ENCODE assay signal across 8 mouse cellular contexts in the genomic region with DNA sequence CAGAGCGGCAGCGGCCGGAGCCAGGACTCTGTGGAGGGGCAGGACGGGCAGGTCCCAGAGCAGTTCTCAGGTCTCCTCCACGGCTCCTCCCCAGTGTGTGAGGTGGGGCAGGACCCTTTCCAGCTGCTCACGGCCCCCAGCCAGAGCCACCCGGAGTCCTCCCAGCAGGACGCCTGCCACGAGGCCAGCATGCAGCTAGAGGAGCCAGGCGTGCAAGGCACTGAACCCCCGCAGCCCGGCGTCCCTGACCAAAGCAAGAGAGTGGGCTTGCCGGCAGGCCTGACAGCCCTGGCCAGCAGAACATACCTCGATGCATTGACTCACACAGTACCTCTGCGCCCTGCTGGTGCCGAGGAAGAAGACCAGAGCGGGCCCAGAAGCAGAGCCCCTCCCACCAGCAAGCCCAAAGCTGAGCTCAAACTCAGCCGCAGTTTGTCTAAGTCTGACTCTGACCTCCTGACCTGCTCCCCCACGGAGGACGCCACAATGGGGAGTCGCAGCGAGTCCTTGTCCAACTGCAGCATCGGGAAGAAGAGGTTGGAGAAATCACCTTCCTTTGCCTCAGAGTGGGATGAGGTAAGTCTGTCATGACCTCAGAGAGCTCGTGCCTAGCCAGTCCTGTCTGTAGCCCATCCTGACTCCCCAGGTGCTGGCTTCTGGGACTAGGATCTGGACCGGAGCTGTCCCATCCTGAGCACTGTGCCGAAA.
DNase-seq lines count a peak whose midpoint lies in the region; ATAC-seq and TF ChIP-seq lines count a peak whose summit lies in the region.

No protein-coding gene starts in this region.

- peak overlapping the region; percentile 33 for H3K4me2 ChIP-seq in forebrain, embryonic 16.5 days (ENCODE audit: low read length)
- peak overlapping the region; percentile 38 for H3K4me2 ChIP-seq in hindbrain, embryonic 12.5 days (replicated peaks)
- H3K4me2 ChIP-seq in liver, postnatal 0 days (ENCODE audit: low read depth, low read length) = peak overlapping the region; percentile 70
- H3K4me2 ChIP-seq in neural tube, embryonic 13.5 days = peak overlapping the region; percentile 33

- H3K4me3 ChIP-seq in kidney, adult 2 months (ENCODE audit: insufficient read depth, low read depth, low read length) = peak overlapping the region; percentile 48
- no peak overlapping the region for H3K4me3 ChIP-seq in forebrain, embryonic 16.5 days (replicated peaks; ENCODE audit: low read length)
- peak overlapping the region; percentile 8; the same call in 1 of the 2 replicates for H3K4me3 ChIP-seq in hindbrain, embryonic 12.5 days
- H3K4me3 ChIP-seq in liver, postnatal 0 days (ENCODE audit: low read depth, low read length) = peak overlapping the region; percentile 40
- peak overlapping the region; percentile 19 for H3K4me3 ChIP-seq in neural tube, embryonic 13.5 days

- H3K4me1 ChIP-seq in kidney, adult 2 months (ENCODE audit: control insufficient read depth, insufficient read depth, low read length) = peaks cover 32% of the 10 kb centered on the region
- peaks cover 45% of the 10 kb centered on the region for H3K4me1 ChIP-seq in forebrain, embryonic 16.5 days (replicated peaks; ENCODE audit: control insufficient read depth, insufficient read depth, low read length)
- H3K4me1 ChIP-seq in hindbrain, embryonic 12.5 days = peaks cover 57% of the 10 kb centered on the region
- peaks cover 57% of the 10 kb centered on the region for H3K4me1 ChIP-seq in liver, postnatal 0 days (ENCODE audit: insufficient read depth)
- peaks cover 65% of the 10 kb centered on the region for H3K4me1 ChIP-seq in neural tube, embryonic 13.5 days (replicated peaks)

- no peak for TF ChIP-seq POLR2A in kidney, adult 2 months (IDR thresholded peaks at IDR 0.05; ENCODE audit: low read depth, low read length)

- 26% methylated on average over 27 of the region's 27 CpGs for WGBS in kidney, adult 2 months
- 35% methylated on average over 27 of the region's 27 CpGs for WGBS in forebrain, embryonic 16.5 days
- 20% methylated on average over 27 of the region's 27 CpGs for WGBS in hindbrain, embryonic 12.5 days
- WGBS in liver, postnatal 0 days (ENCODE audit: insufficient replicate concordance) = 16% methylated on average over 27 of the region's 27 CpGs
- 23% methylated on average over 27 of the region's 27 CpGs for WGBS in neural tube, embryonic 13.5 days

- no peaks in the 10 kb centered on the region for H3K36me3 ChIP-seq in kidney, adult 2 months (ENCODE audit: control insufficient read depth, insufficient read depth, low read length)
- H3K36me3 ChIP-seq in forebrain, embryonic 16.5 days (ENCODE audit: control insufficient read depth, insufficient read depth) = no peaks in the 10 kb centered on the region
- H3K36me3 ChIP-seq in hindbrain, embryonic 12.5 days = peaks cover 30% of the 10 kb centered on the region
- H3K36me3 ChIP-seq in liver, postnatal 0 days (replicated peaks; ENCODE audit: insufficient read depth, low read length) = peaks cover 10% of the 10 kb centered on the region
- peaks cover 11% of the 10 kb centered on the region; the same call in 1 of the 2 replicates for H3K36me3 ChIP-seq in neural tube, embryonic 13.5 days

- intact Hi-C loops in left cerebral cortex, postnatal 36 days (cut with DNase I) = no loop called here

- DNase-seq in kidney, adult 2 months = peak; percentile 49
- DNase-seq in kidney, adult 11 months = no peak
- peak; percentile 35 for DNase-seq in liver, postnatal 0 days
- no peak for DNase-seq in left cerebral cortex, postnatal 36 days (ENCODE audit: low spot score in 2 of 2)
- no peak for DNase-seq in embryo, embryonic 10 days (ENCODE audit: low spot score)

- TF ChIP-seq EP300 in liver, postnatal 0 days (IDR thresholded peaks at IDR 0.05; ENCODE audit: low read depth) = no peak

- no peak for TF ChIP-seq CTCF in kidney, adult 2 months (conservative IDR thresholded peaks at IDR 0.05; ENCODE audit: insufficient read depth, insufficient read length, low read depth, low read length)
- TF ChIP-seq CTCF in liver, postnatal 0 days (IDR thresholded peaks at IDR 0.05; ENCODE audit: low read depth) = no peak

- H3K27ac ChIP-seq in kidney, adult 2 months (ENCODE audit: insufficient read depth, low read depth, low read length) = peak overlapping the region; percentile 94
- peak overlapping the region; percentile 58 for H3K27ac ChIP-seq in forebrain, embryonic 16.5 days (ENCODE audit: low read length)
- peak overlapping the region; percentile 80 for H3K27ac ChIP-seq in hindbrain, embryonic 12.5 days
- H3K27ac ChIP-seq in liver, postnatal 0 days (ENCODE audit: low read depth) = peak overlapping the region; percentile 80
- peak overlapping the region; percentile 78 for H3K27ac ChIP-seq in neural tube, embryonic 13.5 days (replicated peaks)

- no peaks in the 10 kb centered on the region for H3K27me3 ChIP-seq in kidney, adult 2 months (replicated peaks; ENCODE audit: control insufficient read depth, insufficient read depth, low read length)
- no peaks in the 10 kb centered on the region for H3K27me3 ChIP-seq in forebrain, embryonic 16.5 days (replicated peaks; ENCODE audit: control insufficient read depth, insufficient read depth, low read length)
- no peaks in the 10 kb centered on the region for H3K27me3 ChIP-seq in hindbrain, embryonic 12.5 days
- no peaks in the 10 kb centered on the region for H3K27me3 ChIP-seq in liver, postnatal 0 days (ENCODE audit: insufficient read depth, low read length)
- H3K27me3 ChIP-seq in neural tube, embryonic 13.5 days = no peaks in the 10 kb centered on the region

- peak; percentile 34 for ATAC-seq in forebrain, embryonic 16.5 days
- no peak for ATAC-seq in hindbrain, embryonic 12.5 days (ENCODE audit: low FRiP score)
- peak; percentile 35 for ATAC-seq in liver, postnatal 0 days
- 0 out of 2 replicates have a peak, but pooled peaks have one; percentile 33 for ATAC-seq in neural tube, embryonic 13.5 days (ENCODE audit: low read depth)

- no peaks in the 10 kb centered on the region for H3K9me3 ChIP-seq in forebrain, embryonic 16.5 days (ENCODE audit: control insufficient read depth, low read length)
- H3K9me3 ChIP-seq in hindbrain, embryonic 12.5 days (replicated peaks) = no peaks in the 10 kb centered on the region
- no peaks in the 10 kb centered on the region for H3K9me3 ChIP-seq in liver, postnatal 0 days (ENCODE audit: low read length)
- no peaks in the 10 kb centered on the region for H3K9me3 ChIP-seq in neural tube, embryonic 13.5 days

- H3K9ac ChIP-seq in forebrain, embryonic 16.5 days (replicated peaks; ENCODE audit: low read depth, low read length) = peak overlapping the region; percentile 20
- H3K9ac ChIP-seq in hindbrain, embryonic 12.5 days = peak overlapping the region; percentile 45; the same call in 1 of the 2 replicates
- peak overlapping the region; percentile 64 for H3K9ac ChIP-seq in liver, postnatal 0 days (replicated peaks)
- H3K9ac ChIP-seq in neural tube, embryonic 13.5 days = peak overlapping the region; percentile 64

Comparison
In these comparisons a context has a peak if more than half of its experiments do, and no peak if none do; other contexts are left out.
1. DNase-seq: peak in kidney, adult 2 months (single experiment) and liver, postnatal 0 days (single experiment); none in kidney, adult 11 months (single experiment), left cerebral cortex, postnatal 36 days (0 of 2) and embryo, embryonic 10 days (single experiment).
2. Peak in every context shown above with its lines, with median percentiles within 50 percentile points of each other: H3K27ac ChIP-seq, H3K4me2 ChIP-seq and H3K9ac ChIP-seq.